Mouse (Mus musculus) heart, postnatal 14 days (tissue): ENCODE data around the gene Nfatc4. TPM values are rescaled to one million over a fixed set of nuclear protein-coding genes. Genes with fewer than 3 reads are reported as not detected.

Source experiments
- DNase-seq, 2 experiments: peaks; one replicate each; pipeline ENCODE4 v3.0.0; 2021 to 2022
- intact Hi-C: fragments of 180-260 bp; cut with DNase I; formaldehyde crosslinking; loops from one replicate; pipeline ENCODE4 v1.15.1; 2025
- long read RNA-seq, 2 experiments: library from polyadenylated mRNA; stranded (forward); transcript quantifications; one replicate each; pipeline ENCODE4 v2.0.0; 2021
- total RNA-seq, 2 experiments: library from RNA; stranded (reverse); gene quantifications; 2 replicates each; pipeline ENCODE4 v1.2.3; 2021

Nfatc4 gene
- total RNA-seq = 1 to 10 TPM; 7.0 to 9.2 TPM
- long read RNA-seq, experiment 1, partial matches to known transcripts = 1 of 2 reads
- long read RNA-seq, experiment 1, other reads (novel, unspliced or antisense) = 0 of 2 reads
- long read RNA-seq, experiment 2, partial matches to known transcripts = 0 of 4 reads
- long read RNA-seq, experiment 2, other reads (novel, unspliced or antisense) = 1 of 4 reads

- DNase-seq = peak; percentile 89 to 90
- intact Hi-C loops = loop anchor here (1.0 to 2.0 kb wide), 4 partner anchors 32 to 95 kb away; partner anchors contain the start of genes Adcy4 and Nynrin
Observed at GRCm38 (mm10) chr14:55822991-55823762, at the start of gene Nfatc4. TSS of gene Nfatc4 (plus strand) at chr14:55823144.

- no peak for DNase-seq
- intact Hi-C loops = no loop called here
Observed at GRCm38 (mm10) chr14:55776711-55777110, 46.2 kb upstream of the Nfatc4 start.

DNA sequence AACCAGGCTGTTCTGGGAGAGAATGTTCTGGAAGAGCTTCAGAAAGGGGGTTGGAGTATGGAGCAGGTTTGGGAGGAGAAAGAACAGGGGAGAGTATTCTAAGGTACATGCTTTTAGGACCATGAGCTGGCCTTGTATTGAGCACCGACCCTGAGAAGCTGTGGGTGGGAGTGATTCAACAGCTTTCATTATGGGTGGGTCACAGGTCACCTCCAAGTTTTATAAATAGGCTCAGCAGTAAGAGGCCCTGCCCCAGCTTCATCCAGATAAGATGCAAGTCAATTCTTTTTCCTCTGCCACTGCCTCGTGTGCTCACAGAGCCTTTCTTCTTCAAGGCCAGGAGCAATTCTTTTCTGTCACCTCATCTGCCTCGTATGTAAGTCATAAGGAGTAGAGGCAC is 45.8 kb upstream of the Nfatc4 start:
- intact Hi-C loops = no loop called here
- no peak for DNase-seq

DNA sequence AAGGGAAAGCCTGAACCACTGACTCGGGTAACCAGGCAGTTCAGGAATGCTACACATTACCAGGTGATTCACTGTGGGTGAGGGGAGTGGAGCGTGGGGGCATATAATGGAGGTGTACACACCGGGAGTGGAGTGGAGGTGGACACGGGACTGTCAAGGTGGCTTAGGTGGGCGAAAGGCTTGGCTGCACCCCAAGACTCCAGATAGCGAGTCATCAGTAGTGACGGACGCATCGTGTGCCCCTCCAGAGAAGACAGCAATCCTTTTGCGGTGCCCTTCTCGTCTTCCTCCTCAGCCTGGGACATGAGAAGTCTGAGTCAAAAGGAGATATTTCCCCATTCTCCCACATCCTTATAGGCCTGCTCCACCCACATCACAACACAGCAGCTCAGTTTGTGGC is 45.1 kb upstream of the Nfatc4 start:
- no peak for DNase-seq
- intact Hi-C loops = no loop called here

DNA sequence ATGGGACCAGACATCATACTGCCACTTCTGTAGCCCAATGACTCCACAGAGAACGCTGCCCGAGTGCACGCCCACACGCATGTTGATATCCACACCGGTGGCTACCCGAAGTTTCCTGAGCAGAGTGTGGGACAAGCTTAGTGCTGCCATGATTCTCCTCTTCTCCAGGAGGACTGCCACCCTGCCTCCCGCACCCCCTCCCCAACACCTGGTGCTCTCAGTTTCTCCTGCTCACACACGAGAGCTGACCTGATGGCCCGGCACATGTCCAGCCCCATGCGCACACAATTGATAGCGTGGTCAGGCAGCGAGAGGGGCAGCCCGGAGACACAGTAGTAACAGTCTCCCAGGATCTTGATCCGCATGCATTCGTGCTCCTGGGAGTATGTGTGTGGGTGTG is 44.3 kb upstream of the Nfatc4 start:
- intact Hi-C loops = no loop called here
- DNase-seq = peak in 1 of 2 experiments; percentile 0

DNA sequence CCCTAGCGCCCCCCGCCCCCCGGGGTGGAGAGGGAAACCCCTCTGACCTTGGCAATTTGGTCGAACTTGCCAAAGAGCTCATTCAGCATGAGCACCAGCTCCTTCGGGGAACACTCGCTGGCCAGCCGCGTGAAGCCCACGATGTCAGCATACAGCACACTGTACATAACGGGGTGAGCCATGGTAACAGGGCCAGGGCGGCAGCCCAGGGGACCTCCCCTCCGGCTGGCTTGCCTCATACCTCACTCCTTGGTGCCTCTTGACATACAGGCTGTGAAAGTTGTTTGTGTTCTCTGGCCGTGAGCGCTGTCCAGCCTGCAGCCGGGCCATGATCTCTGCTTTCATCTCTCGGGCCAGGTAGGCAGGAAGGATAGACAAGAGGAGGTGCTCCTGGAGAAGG is 43.3 kb upstream of the Nfatc4 start:
- peak in 1 of 2 experiments; percentile 1 for DNase-seq
- intact Hi-C loops = loop anchor here (2.0 kb wide), 1 partner anchor 139 kb away; no protein-coding TSS in a partner anchor

- intact Hi-C loops = loop anchor here (2.0 kb wide), 1 partner anchor 138 kb away; no protein-coding TSS in a partner anchor
- peak; percentile 0 to 1 for DNase-seq
Observed at GRCm38 (mm10) chr14:55780736-55781135, 42.2 kb upstream of the Nfatc4 start.

- peak; percentile 62 to 79 for DNase-seq
Observed at GRCm38 (mm10) chr14:55781310-55781709, 41.6 kb upstream of the Nfatc4 start.

DNA sequence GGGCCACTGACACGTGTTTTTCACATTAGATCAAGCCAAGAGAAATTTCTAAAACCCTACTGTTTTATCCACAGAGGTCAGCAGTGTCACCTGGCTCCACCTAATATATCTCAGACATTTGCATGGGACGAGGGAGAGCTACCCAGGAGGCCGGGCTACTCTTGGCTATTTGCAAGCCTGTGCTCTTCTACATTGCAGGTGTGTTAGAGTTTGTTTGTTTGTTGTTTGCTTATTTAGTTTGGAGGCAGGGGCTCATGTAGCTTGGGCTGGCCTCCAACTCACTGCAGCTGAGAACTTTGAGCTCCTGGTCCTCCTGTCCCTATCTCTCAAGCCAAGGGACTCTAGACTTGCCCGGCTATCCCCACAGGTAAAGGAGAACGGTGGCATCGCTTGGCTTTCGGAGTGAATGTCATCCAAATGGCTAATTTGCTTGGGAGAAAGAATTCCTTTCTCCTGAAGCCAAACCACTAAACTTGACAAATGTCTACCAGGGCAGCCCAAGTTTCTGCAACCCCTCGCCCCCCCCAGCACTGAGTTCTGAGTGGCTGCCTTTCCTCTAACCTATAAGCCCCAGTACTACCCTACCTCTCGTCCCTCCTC is 40.5 kb upstream of the Nfatc4 start:
- DNase-seq = peak; percentile 8 to 15
- intact Hi-C loops = loop anchor here (2.0 kb wide), 1 partner anchor 82 kb away; no protein-coding TSS in a partner anchor

More at GRCm38 (mm10) chr14:55781310-55781709, 41.6 kb upstream of the Nfatc4 start:
- intact Hi-C loops = loop anchor here (2.0 kb wide), 1 partner anchor 137 kb away; no protein-coding TSS in a partner anchor

GRCm38 (mm10) chr14:55783171-55783957 is 39.6 kb upstream of the Nfatc4 start:
- intact Hi-C loops = loop anchor here (2.0 kb wide), 1 partner anchor 81 kb away; no protein-coding TSS in a partner anchor
- DNase-seq = peak; percentile 39 to 40

DNA sequence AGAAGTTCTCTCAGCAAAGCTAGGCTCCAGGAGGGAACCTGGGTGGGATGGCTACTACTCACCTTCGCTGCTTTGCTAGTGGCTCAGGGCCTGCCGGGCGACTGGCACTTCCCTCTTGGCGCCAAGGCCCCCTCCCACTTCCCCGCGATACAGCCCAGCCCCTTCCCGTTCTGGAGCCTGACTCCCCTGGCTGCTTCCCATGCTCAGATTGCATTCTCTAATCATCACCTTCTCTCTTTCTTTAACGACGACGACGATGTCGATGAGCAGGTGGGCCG is 39.0 kb upstream of the Nfatc4 start, which contains the start of gene Adcy4:
Adcy4 (minus strand) TSS at position 138 of the 278 bp plus-strand sequence.
- DNase-seq = peak; percentile 40 to 56
- intact Hi-C loops = loop anchor here (2.0 kb wide), 2 partner anchors 39 to 81 kb away; partner anchors contain the start of gene Nfatc4

DNA sequence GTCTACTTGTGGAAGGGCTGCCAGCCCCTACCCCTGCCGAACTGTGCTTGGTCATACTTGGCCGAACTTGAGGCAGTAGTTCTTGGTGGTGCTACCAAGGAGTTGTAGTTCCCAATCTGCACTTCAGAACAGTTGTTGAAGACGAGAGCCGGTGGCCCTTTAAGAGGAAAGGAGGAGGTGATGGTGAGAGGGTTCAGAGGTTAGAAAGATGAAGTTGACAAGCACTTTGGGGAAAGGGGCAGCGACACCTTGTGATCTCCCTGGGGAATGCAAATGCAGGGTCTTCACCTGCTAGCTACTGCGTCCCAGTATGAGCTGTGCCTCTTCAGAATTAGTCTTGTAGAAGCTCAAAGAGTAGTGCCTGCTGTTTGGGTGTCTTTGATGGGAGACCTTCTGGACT is 37.7 kb upstream of the Nfatc4 start:
- intact Hi-C loops = loop anchor here (2.0 kb wide), 1 partner anchor 38 kb away; the partner anchor contains the start of gene Nfatc4

DNA sequence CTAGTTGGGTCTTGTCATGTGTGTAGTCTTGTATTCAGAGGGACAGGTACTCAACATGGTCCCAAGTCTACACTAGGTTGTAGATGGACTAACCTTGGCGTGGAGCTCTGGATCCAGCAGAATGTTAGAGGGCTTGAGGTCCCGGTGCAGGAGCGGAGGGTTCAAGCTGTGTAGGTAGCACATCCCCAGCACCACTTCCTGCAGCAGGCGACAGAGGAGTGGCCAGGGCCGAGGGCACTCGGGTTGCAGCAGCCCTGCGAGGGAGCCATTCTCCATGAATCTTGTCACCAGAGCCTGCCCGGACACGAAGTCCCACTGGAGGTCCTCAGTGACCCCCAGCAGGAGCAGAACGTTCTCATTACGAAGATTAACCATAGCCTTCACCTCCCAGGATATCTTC is 35.2 kb upstream of the Nfatc4 start:
- intact Hi-C loops = no loop called here
- DNase-seq = peak in 1 of 2 experiments; percentile 0

More for the DNA sequence above, 37.7 kb upstream of the Nfatc4 start:
- peak; percentile 1 to 3 for DNase-seq

DNA sequence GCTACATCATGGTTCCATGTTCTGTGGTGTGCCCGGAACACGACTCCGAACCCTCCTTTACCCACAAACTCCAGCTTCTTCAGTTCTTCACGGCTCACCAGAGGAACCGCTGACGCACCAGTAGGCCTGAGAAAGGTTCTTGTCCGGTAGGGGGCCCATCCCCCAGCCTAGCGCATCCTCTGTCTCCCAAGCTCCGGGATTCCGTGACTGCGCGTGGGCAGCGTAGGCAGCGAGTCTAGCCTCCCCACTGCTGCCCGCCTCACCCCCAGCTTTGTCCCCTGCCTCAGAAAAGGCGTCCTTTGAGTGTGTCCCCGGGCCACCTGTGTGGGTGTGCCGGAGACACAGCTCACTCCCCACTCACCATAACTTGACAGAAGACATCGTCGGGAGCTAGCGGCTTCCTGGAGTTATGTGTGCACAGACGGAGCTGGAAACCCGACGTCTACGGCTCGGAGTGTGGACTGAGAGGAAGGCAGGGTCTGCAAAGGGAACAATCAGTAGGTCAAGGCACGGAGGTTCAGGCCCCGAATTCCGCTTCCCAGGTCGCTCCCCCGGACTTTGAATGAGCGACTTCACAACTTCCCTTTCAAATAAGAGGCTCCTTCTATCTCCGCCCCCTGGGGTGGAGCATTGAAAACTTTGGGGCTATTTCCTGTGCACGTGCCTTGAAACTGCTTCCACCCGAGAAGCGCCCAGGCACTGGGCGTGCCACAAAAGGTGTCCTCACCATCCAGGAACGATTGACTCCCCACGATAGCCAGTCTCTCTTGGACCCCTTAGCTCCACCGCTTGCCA is 34.5 kb upstream of the Nfatc4 start, which contains the start of gene Ripk3:
Ripk3 (minus strand) TSS at position 610 of the 795 bp plus-strand sequence.
- peak; percentile 36 to 44 for DNase-seq
- intact Hi-C loops = no loop called here

DNA sequence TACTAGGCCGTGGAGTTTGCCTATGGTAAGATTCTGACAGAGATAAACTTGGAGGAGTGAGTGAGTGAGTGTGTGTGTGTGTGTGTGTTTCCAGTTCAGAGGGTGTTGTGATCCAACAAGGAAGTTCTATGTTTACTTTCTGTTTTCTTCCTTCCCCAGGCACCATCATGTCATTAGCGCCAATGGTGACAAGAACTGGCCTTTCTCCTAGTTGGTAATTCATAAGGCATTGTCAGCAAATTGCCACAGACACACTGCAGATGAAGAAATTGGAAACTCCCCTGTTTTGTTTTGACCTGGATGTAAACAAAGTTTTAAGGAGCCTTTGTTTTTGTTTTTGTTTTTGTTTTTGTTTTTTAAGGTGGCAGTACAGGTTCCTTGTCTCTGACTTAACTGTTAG is 29.5 kb upstream of the Nfatc4 start:
- intact Hi-C loops = no loop called here
- DNase-seq = no peak

DNA sequence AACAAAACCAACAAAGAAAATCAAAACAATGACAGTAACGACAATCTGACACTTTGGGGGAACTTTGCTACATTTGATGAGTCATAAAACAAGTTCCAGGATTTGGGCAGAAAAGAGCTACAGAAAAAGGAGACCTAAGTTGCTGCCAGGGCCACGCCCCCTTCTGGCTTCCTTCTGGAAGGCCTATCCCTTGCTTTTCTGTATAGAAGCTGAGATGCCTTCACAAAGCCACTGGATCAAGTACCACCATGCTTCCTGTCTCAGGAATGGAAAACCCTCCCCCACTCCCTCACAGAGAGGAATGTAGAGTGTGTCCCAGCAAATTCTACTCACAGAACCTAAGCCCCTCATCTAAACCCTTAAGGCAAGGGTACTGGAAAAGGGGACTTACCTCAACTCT is 29.0 kb upstream of the Nfatc4 start:
- peak in 1 of 2 experiments; percentile 43 for DNase-seq
- intact Hi-C loops = no loop called here

DNA sequence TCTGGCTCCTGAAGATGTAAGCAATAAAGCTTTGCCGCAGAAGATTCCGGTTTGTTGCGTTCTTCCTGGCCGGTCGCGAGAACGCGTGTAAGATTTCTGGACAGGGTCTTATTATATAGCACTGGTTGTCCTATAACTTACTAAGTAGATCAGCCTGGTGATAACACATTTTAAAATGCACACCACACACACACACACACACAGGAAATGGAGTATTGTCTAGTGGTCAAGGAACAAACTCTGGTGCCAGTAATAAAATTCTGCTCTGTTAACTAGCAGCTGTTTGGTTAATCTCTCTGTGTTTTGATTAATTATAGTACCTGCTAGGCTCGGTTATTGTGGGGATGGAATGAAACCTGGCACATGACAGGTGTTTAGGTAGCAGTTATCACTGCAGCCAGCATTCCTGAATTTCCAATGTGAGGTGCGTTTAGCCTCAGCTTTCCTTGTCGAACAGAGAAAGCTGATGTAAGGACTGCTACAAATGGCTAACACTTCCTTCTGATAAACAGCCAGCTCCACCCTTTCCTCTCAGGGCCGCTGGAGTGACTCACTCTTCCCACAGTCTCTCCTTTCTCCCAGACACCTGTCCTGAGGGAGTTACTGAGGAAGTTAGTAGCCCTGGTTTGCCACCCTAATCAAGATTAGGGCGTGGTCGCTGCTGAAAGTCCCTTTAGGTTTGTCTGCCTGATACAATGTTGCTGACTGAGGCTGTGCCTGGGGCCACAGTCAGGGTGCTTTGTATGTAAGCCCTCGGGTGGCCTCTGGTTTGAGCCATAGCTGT is 27.4 kb upstream of the Nfatc4 start:
- intact Hi-C loops = no loop called here
- DNase-seq = no peak

GRCm38 (mm10) chr14:55814885-55815284 is 8.1 kb upstream of the Nfatc4 start:
- DNase-seq = peak; percentile 45 to 65
- intact Hi-C loops = no loop called here
